Mouse (Mus musculus) layer of hippocampus, postnatal 25 days (tissue): ENCODE data around the gene Prkce. TPM values are rescaled to one million over a fixed set of nuclear protein-coding genes. Genes with fewer than 3 reads are reported as not detected.

Experiments
- DNase-seq, 2 experiments: peaks; one replicate each; pipeline ENCODE4 v3.0.0; 2022; ENCODE audit warnings: mixed read lengths in 2 of 2, low spot score in 1 of 2; ENCODE audit errors: extremely low spot score in 1 of 2
- total RNA-seq, 2 experiments: library from RNA; stranded (reverse); gene quantifications; 2 replicates each; pipeline ENCODE4 v1.2.3; 2021

Prkce gene
- total RNA-seq, 2 experiments from 2014 or later, result 388 to 432 TPM

- no peak for DNase-seq
Observed at GRCm38 (mm10) chr17:86285058-86285457, 117.5 kb downstream of the Prkce start.

- no peak for DNase-seq
Observed at GRCm38 (mm10) chr17:86286747-86287271, 119.2 kb downstream of the Prkce start.

- no peak for DNase-seq
Observed at GRCm38 (mm10) chr17:86292711-86293110, 125.1 kb downstream of the Prkce start.

GRCm38 (mm10) chr17:86293247-86293744 lies 125.7 kb downstream of the Prkce start:
- peak in 1 of 2 experiments; percentile 44 for DNase-seq

GRCm38 (mm10) chr17:86299576-86299975 lies 132.0 kb downstream of the Prkce start:
- DNase-seq, result no peak

- peak in 1 of 2 experiments; percentile 38 for DNase-seq
Observed at GRCm38 (mm10) chr17:86300774-86301595, 133.4 kb downstream of the Prkce start.

- DNase-seq, result peak in 1 of 2 experiments; percentile 38
Observed at GRCm38 (mm10) chr17:86302266-86302665, 134.7 kb downstream of the Prkce start.

GRCm38 (mm10) chr17:86302861-86303331 lies 135.3 kb downstream of the Prkce start:
- no peak for DNase-seq

GRCm38 (mm10) chr17:86303401-86304243 lies 136.0 kb downstream of the Prkce start:
- DNase-seq, result no peak

GRCm38 (mm10) chr17:86304923-86305630 lies 137.5 kb downstream of the Prkce start:
- DNase-seq, result no peak

GRCm38 (mm10) chr17:86306161-86306560 lies 138.6 kb downstream of the Prkce start:
- no peak for DNase-seq

GRCm38 (mm10) chr17:86313413-86314139 lies 146.0 kb downstream of the Prkce start:
- no peak for DNase-seq

GRCm38 (mm10) chr17:86315874-86316273 lies 148.3 kb downstream of the Prkce start:
- no peak for DNase-seq

- DNase-seq, result no peak
Observed at GRCm38 (mm10) chr17:86316771-86317170, 149.2 kb downstream of the Prkce start.

GRCm38 (mm10) chr17:86317197-86317596 lies 149.6 kb downstream of the Prkce start:
- no peak for DNase-seq

- no peak for DNase-seq
Observed at GRCm38 (mm10) chr17:86319967-86320602, 152.5 kb downstream of the Prkce start.

- DNase-seq, result no peak
Observed at GRCm38 (mm10) chr17:86322840-86323239, 155.3 kb downstream of the Prkce start.

GRCm38 (mm10) chr17:86323310-86323709 lies 155.7 kb downstream of the Prkce start:
- no peak for DNase-seq
